Mouse (Mus musculus): ENCODE results near the gene Adamts17. TPM values are rescaled to one million over a fixed set of nuclear protein-coding genes. Genes with fewer than 3 reads are reported as not detected.

Gene Adamts17
- total and polyA plus RNA-seq, 2 experiments from 2014 or later = 2.9 to 9.0 TPM

- Histone ChIP-seq H3K9me3 (replicated peaks; ENCODE audit: control insufficient read depth, low read length) (peaks cover 9% of the 10 kb centered on the region), H3K4me2 (ENCODE audit: low read depth, low read length) (no peak overlapping the region), H3K4me1 (ENCODE audit: control insufficient read depth, insufficient read depth) (peaks cover 18% of the 10 kb centered on the region), H3K4me3 (ENCODE audit: low read depth, low read length) (no peak overlapping the region), H3K27ac (ENCODE audit: low read depth) (no peak overlapping the region), H3K9ac (replicated peaks; ENCODE audit: low read depth, low read length) (no peak overlapping the region), H3K36me3 (replicated peaks; ENCODE audit: control insufficient read depth, insufficient read depth, low read length) (no peaks in the 10 kb centered on the region), H3K27me3 (ENCODE audit: control insufficient read depth, insufficient read depth, low read length) (no peaks in the 10 kb centered on the region)
- TF ChIP-seq CTCF (IDR thresholded peaks at IDR 0.05; ENCODE audit: low read depth) (no peak), EP300 (IDR thresholded peaks at IDR 0.05; ENCODE audit: low read depth) (no peak)
- WGBS = 88% methylated on average over 5 of the region's 5 CpGs
- DNase-seq (ENCODE audit: low spot score) (no peak), ATAC-seq (ENCODE audit: insufficient read depth, low read depth) (no peak)
Observed at GRCm38 (mm10) chr7:67009841-67010240, 170.3 kb downstream of the Adamts17 start.

GRCm38 (mm10) chr7:67012011-67012751, 172.6 kb downstream of the Adamts17 start:
- no peak overlapping the region for H3K27ac ChIP-seq (ENCODE audit: low read depth)
- peaks cover 18% of the 10 kb centered on the region for H3K4me1 ChIP-seq (ENCODE audit: control insufficient read depth, insufficient read depth)
- no peak overlapping the region for H3K9ac ChIP-seq (replicated peaks; ENCODE audit: low read depth, low read length)
- H3K36me3 ChIP-seq (replicated peaks; ENCODE audit: control insufficient read depth, insufficient read depth, low read length) = no peaks in the 10 kb centered on the region
- no peak overlapping the region for H3K4me2 ChIP-seq (ENCODE audit: low read depth, low read length)
- H3K27me3 ChIP-seq (ENCODE audit: control insufficient read depth, insufficient read depth, low read length) = no peaks in the 10 kb centered on the region
- H3K4me3 ChIP-seq (ENCODE audit: low read depth, low read length) = no peak overlapping the region
- TF ChIP-seq CTCF (IDR thresholded peaks at IDR 0.05; ENCODE audit: low read depth) = no peak
- TF ChIP-seq EP300 (IDR thresholded peaks at IDR 0.05; ENCODE audit: low read depth) = no peak
- peaks cover 9% of the 10 kb centered on the region for H3K9me3 ChIP-seq (replicated peaks; ENCODE audit: control insufficient read depth, low read length)
- peak; percentile 65 for ATAC-seq (ENCODE audit: insufficient read depth, low read depth)
- DNase-seq (ENCODE audit: low spot score) = no peak
- WGBS = 30% methylated on average over 12 of the region's 12 CpGs

- Histone ChIP-seq H3K27me3 (ENCODE audit: control insufficient read depth, insufficient read depth, low read length) (no peaks in the 10 kb centered on the region), H3K4me2 (ENCODE audit: low read depth, low read length) (0 out of 2 replicates have a peak overlapping the region, but pooled peaks have one; percentile 15), H3K27ac (ENCODE audit: low read depth) (peak overlapping the region; percentile 44; the same call in 1 of the 2 replicates), H3K4me3 (ENCODE audit: low read depth, low read length) (no peak overlapping the region), H3K9ac (replicated peaks; ENCODE audit: low read depth, low read length) (no peak overlapping the region), H3K36me3 (replicated peaks; ENCODE audit: control insufficient read depth, insufficient read depth, low read length) (no peaks in the 10 kb centered on the region), H3K9me3 (replicated peaks; ENCODE audit: control insufficient read depth, low read length) (peaks cover 5% of the 10 kb centered on the region), H3K4me1 (ENCODE audit: control insufficient read depth, insufficient read depth) (peaks cover 18% of the 10 kb centered on the region)
- WGBS = 37% methylated on average over 12 of the region's 12 CpGs
- DNase-seq (ENCODE audit: low spot score) = no peak
- no peak for TF ChIP-seq EP300 (IDR thresholded peaks at IDR 0.05; ENCODE audit: low read depth)
- no peak for TF ChIP-seq CTCF (IDR thresholded peaks at IDR 0.05; ENCODE audit: low read depth)
- ATAC-seq (ENCODE audit: insufficient read depth, low read depth) = 0 out of 2 replicates have a peak, but pooled peaks have one; percentile 19
Observed at GRCm38 (mm10) chr7:67013211-67013895, 173.8 kb downstream of the Adamts17 start.

DNA sequence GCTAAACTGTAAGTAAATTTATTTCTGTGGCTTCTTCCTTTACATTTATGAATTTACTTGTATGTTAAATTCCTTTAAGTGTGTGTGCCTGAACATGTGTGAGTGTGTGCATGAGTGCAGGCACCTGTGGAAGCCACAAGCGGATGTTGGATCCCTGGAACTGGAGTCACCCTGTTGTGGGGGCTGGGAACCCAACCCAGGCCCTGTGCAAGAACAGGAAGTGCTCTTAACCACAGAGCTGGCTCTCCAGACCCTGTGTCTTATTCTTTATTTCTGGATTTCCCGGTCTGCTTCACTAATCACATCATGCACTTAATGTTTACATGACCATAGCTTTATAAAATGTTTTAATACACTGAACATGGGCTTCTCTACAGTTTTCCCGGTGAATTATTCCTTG, 180.4 kb downstream of the Adamts17 start:
- H3K27me3 ChIP-seq (ENCODE audit: control insufficient read depth, insufficient read depth, low read length) = no peaks in the 10 kb centered on the region
- no peak for DNase-seq (ENCODE audit: low spot score)
- H3K4me3 ChIP-seq (ENCODE audit: low read depth, low read length) = no peak overlapping the region
- TF ChIP-seq CTCF (IDR thresholded peaks at IDR 0.05; ENCODE audit: low read depth) (no peak), EP300 (IDR thresholded peaks at IDR 0.05; ENCODE audit: low read depth) (no peak)
- H3K27ac ChIP-seq (ENCODE audit: low read depth) = no peak overlapping the region
- 82% methylated on average over 3 of the region's 3 CpGs for WGBS
- no peaks in the 10 kb centered on the region for H3K4me1 ChIP-seq (ENCODE audit: control insufficient read depth, insufficient read depth)
- no peaks in the 10 kb centered on the region for H3K36me3 ChIP-seq (replicated peaks; ENCODE audit: control insufficient read depth, insufficient read depth, low read length)
- no peak for ATAC-seq (ENCODE audit: insufficient read depth, low read depth)
- H3K9me3 ChIP-seq (replicated peaks; ENCODE audit: control insufficient read depth, low read length) = no peaks in the 10 kb centered on the region
- H3K9ac ChIP-seq (replicated peaks; ENCODE audit: low read depth, low read length) = no peak overlapping the region
- H3K4me2 ChIP-seq (ENCODE audit: low read depth, low read length) = no peak overlapping the region

DNA sequence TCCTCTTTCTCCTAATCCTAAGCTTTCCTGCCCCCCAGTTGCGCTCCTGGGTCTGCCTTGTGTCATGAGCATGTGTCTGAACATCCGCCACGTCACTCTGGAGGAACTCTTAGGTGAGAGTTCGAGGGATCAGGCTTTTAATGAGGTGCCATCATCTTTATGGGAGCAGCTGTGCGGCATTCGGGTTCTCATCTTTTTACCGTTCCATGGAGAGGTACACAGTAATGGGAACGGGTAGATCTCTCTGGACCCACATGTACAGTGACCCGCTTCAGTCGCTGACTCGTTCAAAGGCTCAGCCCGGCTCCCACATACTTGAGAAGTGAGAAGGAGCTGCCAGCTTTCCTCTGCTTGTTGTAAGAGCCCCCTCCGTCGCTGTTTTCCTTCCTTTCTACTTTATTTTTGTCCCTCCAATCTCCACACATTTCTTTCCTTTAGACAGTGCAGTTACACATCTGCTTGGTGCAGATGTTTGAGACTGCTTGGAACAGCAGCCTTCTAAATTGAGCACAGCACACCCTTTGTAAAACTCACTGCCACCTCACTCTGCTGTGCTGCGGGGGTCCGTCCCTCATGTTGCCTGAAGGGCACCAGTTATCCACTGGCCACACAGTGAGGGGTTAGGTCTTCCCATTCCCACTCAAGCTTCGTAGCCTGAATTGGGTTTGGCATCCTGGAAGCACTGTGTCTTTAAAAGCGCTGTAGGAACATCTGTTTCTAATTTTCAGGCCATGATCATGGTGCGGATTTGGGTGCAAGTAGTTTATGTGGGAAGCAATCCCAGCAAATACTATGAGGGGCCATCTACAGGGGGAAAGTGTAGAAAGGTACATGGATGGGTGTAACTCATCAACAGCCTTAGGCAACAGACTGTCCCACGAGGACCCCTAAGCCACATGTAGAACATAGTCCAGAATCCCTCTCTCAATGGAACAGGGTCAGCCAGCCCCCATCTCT, 186.9 kb downstream of the Adamts17 start:
- Histone ChIP-seq H3K27ac (ENCODE audit: low read depth) (no peak overlapping the region), H3K4me2 (ENCODE audit: low read depth, low read length) (no peak overlapping the region), H3K9me3 (replicated peaks; ENCODE audit: control insufficient read depth, low read length) (no peaks in the 10 kb centered on the region), H3K4me1 (ENCODE audit: control insufficient read depth, insufficient read depth) (peaks cover 10% of the 10 kb centered on the region; the same call in 1 of the 2 replicates), H3K36me3 (replicated peaks; ENCODE audit: control insufficient read depth, insufficient read depth, low read length) (no peaks in the 10 kb centered on the region), H3K4me3 (ENCODE audit: low read depth, low read length) (no peak overlapping the region), H3K27me3 (ENCODE audit: control insufficient read depth, insufficient read depth, low read length) (no peaks in the 10 kb centered on the region), H3K9ac (replicated peaks; ENCODE audit: low read depth, low read length) (no peak overlapping the region)
- TF ChIP-seq EP300 (IDR thresholded peaks at IDR 0.05; ENCODE audit: low read depth) (no peak), CTCF (IDR thresholded peaks at IDR 0.05; ENCODE audit: low read depth) (no peak)
- no peak for DNase-seq (ENCODE audit: low spot score)
- no peak for ATAC-seq (ENCODE audit: insufficient read depth, low read depth)
- WGBS = 65% methylated on average over 20 of the region's 20 CpGs
